Mouse (Mus musculus) megakaryocyte, embryonic 14.5 days (primary cell): ENCODE measurements at regions not wholly inside any gene's neighbourhood (a gene's known extent, or its start where the extent isn't known, plus 50 kb on each side); places are given as distances from the start of the nearest gene placed in this dataset.

Source experiments
- FLI1 ChIP-seq: IDR thresholded peaks from 2 replicates; pipeline ENCODE4 v1.6.1; 2012; ENCODE audit warnings: low read length, inconsistent platforms, mixed read lengths
- GATA1 ChIP-seq: IDR thresholded peaks from 3 replicates; pipeline ENCODE4 v1.6.1; 2012; ENCODE audit warnings: mixed read lengths, low read length, inconsistent platforms, borderline replicate concordance

DNA sequence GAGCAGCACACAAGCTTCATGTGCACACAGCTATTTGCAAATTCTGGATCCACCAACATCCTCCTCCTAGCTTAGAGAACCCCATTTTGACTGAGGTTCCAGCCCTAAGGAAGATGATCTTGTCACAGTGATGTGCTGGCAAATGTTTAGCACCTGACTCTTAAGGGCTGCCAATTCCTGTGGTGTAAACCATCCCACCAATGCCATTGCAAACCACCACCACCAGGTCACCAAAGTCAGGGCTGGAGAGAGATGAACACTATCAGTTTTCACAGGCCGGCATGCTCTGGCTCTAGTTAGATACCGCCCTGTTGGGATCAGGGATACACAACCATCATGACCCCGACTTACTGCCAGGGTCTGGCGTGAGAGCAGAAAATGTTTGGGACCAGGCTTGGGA is 125.9 kb downstream of the Slc38a6 start:
- TF ChIP-seq GATA1 (no peak), FLI1 (no peak)
